Mouse (Mus musculus): ENCODE measurements around the gene Scml4.

GRCm38 (mm10) chr10:42963061-42963460, 102.9 kb downstream of the Scml4 start:
- TF ChIP-seq POLR2A (IDR thresholded peaks at IDR 0.05; ENCODE audit: control insufficient read depth, low read depth, low read length) (no peak), CTCF (IDR thresholded peaks at IDR 0.05; ENCODE audit: control insufficient read depth, insufficient read depth, insufficient replicate concordance, low read depth, low read length) (no peak)
